Mouse (Mus musculus) heart, embryonic 12.5 days (tissue): ENCODE measurements around the gene Mfn2. TPM values are rescaled to one million over a fixed set of nuclear protein-coding genes. Genes with fewer than 3 reads are reported as not detected.

Source experiments
- ATAC-seq: fragments of 200-750 bp; cut with Nextera tagmentation; 2 replicates; pipeline ENCODE4 v1.8.0; 2017; ENCODE audit warnings: moderate TSS enrichment, moderate library complexity; ENCODE audit not compliant: insufficient number of reproducible peaks, low FRiP score
- H3K27ac ChIP-seq: fragments of 300-500 bp; sonication (generic); 2 replicates; pipeline ENCODE4 v1.5.1; 2016; ENCODE audit warnings: mild to moderate bottlenecking, moderate library complexity; ENCODE audit not compliant: poor library complexity, severe bottlenecking
- H3K27me3 ChIP-seq: fragments of 300-500 bp; sonication (generic); replicated peaks from 2 replicates; pipeline ENCODE4 v1.6.1; 2016; ENCODE audit warnings: mild to moderate bottlenecking, moderate library complexity
- H3K36me3 ChIP-seq: fragments of 300-500 bp; sonication (generic); 2 replicates; pipeline ENCODE4 v1.6.1; 2016; ENCODE audit warnings: mild to moderate bottlenecking, moderate library complexity
- H3K4me1 ChIP-seq: fragments of 300-500 bp; sonication (generic); replicated peaks from 2 replicates; pipeline ENCODE4 v1.6.1; 2016; ENCODE audit warnings: mild to moderate bottlenecking
- H3K4me2 ChIP-seq: fragments of 300-500 bp; sonication (generic); 2 replicates; pipeline ENCODE4 v1.6.1; 2016; ENCODE audit warnings: mild to moderate bottlenecking, moderate library complexity
- H3K4me3 ChIP-seq: fragments of 300-500 bp; sonication (generic); 2 replicates; pipeline ENCODE4 v1.5.1; 2016; ENCODE audit warnings: mild to moderate bottlenecking
- H3K9ac ChIP-seq: fragments of 300-500 bp; sonication (generic); 2 replicates; pipeline ENCODE4 v1.6.1; 2016; ENCODE audit warnings: mild to moderate bottlenecking, moderate library complexity
- H3K9me3 ChIP-seq: fragments of 300-500 bp; sonication (generic); replicated peaks from 2 replicates; pipeline ENCODE4 v1.6.1; 2016; ENCODE audit warnings: mild to moderate bottlenecking, moderate library complexity
- WGBS: fragments of 180-500 bp; shearing (Covaris S2); methylation state at CpG from one replicate; pipeline ENCODE4 v1.1.7; 2016; 5-methylcytosine and 5-hydroxymethylcytosine counted together
- polyA plus RNA-seq: library from polyadenylated mRNA; unstranded; fragments of >200 nt; fragmentation: Nextera tagmentation; extraction: Ambion mirVana; gene quantifications from 2 replicates; pipeline ENCODE4 v1.2.1, GENCODE M21; 2016

Gene Mfn2
- polyA plus RNA-seq, 1 experiment from 2014 or later, result 123 TPM

DNA sequence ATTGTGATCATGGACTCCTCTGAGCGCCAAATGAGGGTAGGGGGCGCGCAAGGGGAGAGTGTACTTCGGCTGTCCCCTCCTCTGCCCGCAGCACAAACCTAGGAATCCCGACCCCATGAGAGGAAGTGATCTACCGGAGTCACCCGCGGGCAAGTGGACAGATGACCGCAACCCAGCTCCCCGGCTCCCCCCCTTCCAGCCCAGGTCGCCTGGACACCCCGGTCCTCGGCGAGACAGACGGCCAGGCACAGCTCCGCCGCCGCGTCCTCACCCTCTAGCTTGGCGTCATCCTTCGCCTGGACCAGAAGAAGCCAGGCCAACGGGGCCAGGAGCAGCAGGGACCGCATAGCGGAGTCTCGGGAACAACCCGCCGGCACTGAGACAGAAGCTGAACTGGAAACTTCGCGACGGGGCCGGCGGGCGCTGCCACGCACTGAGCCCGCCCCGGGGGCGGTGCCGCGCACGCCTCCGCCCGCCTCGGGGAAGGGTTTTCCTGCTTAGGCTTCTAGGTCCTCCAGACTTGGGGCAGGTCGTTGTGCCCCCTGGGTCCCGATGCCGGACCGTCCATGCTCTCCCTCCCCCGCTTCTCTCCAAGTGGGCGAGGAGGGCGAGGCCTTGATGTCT lies 31.9 kb upstream of the Mfn2 start, which contains the start of gene Plod1:
Plod1 (minus strand) TSS at position 437 of the 624 bp plus-strand sequence.
- Histone ChIP-seq H3K4me2 (peak within 1 kb of the TSS; percentile 88), H3K9me3 (no peaks in the 10 kb centered on the region), H3K27ac (peak within 1 kb of the TSS; percentile 86), H3K4me3 (peak within 1 kb of the TSS; percentile 83), H3K36me3 (peaks cover 4% of the 10 kb centered on the region; the same call in 1 of the 2 replicates), H3K27me3 (no peaks in the 10 kb centered on the region), H3K4me1 (peaks cover 45% of the 10 kb centered on the region), H3K9ac (peak within 1 kb of the TSS; percentile 90)
- peak; percentile 72 for ATAC-seq
- WGBS, result 0% methylated on average over 51 of the region's 51 CpGs

DNA sequence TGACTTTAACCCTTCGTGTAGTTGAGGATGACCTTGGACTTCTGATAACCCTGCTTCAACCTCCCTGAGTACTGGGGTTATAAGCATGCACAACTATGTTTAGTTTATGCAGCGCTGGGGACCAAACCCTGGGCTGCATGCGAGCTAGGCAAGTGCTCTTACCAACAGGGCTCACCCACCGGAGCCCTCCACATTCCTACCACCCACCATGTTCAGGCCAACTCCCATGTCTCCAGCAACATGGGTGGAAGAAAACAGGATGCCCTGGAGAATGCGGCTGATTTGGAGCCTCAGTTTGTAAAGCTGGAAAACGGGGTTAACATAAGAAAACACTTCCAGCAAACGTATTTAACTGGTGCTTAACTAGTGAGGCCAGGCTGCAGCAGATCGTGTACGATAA lies 31.4 kb upstream of the Mfn2 start:
- WGBS, result 17% methylated on average over 9 of the region's 9 CpGs
- no peak for ATAC-seq
- Histone ChIP-seq H3K9ac (peak overlapping the region; percentile 90), H3K36me3 (peaks cover 9% of the 10 kb centered on the region), H3K27ac (peak overlapping the region; percentile 86; the same call in 1 of the 2 replicates), H3K4me2 (peak overlapping the region; percentile 88), H3K4me1 (peaks cover 44% of the 10 kb centered on the region), H3K4me3 (peak overlapping the region; percentile 83), H3K9me3 (no peaks in the 10 kb centered on the region), H3K27me3 (no peaks in the 10 kb centered on the region)

DNA sequence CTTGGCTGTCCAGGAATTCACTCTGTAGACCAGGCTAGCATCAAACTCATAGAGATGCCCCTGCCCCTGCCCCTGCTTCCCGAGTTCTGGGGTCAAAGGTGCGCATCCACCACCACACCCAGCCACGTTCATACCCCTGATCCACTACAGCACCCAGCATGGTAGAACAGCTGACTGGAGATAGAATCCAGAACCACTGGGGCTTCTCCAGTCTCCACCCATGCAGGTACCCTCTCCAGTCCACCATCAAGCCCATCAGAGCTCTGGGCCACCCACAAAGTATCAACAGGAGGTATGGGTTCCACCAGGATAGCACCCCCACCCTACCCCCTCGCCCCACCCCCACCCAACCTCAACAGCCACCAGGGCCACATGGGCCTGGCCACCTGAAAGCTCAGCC lies 30.1 kb upstream of the Mfn2 start:
- Histone ChIP-seq H3K36me3 (peaks cover 22% of the 10 kb centered on the region), H3K27ac (no peak overlapping the region), H3K4me3 (no peak overlapping the region), H3K4me2 (no peak overlapping the region), H3K9me3 (no peaks in the 10 kb centered on the region), H3K27me3 (no peaks in the 10 kb centered on the region), H3K4me1 (peaks cover 38% of the 10 kb centered on the region), H3K9ac (no peak overlapping the region)
- WGBS, result 80% methylated on average over 4 of the region's 4 CpGs
- no peak for ATAC-seq

DNA sequence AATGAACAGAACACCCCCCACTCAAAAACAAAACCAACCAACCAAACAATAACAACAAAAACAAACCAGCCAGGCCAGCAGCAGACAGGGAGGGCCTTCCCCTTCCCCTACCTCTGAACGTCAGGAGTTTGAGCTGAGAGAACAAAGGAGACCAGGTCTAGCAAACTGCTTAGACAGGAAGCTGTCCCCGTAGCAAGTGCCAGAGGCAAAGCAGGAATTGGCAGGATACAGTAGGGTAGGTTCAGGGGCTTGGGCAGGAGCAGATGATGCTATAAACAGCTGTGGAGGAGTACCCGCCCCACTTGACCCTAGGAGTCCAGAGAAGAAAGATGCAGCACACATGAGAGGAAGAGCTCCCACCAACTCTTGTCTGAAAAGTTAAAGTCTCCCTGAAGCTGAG lies 29.6 kb upstream of the Mfn2 start:
- Histone ChIP-seq H3K27ac (no peak overlapping the region), H3K4me2 (no peak overlapping the region), H3K4me3 (no peak overlapping the region), H3K9me3 (no peaks in the 10 kb centered on the region), H3K9ac (0 out of 2 replicates have a peak overlapping the region, but pooled peaks have one; percentile 29), H3K4me1 (peaks cover 38% of the 10 kb centered on the region), H3K27me3 (no peaks in the 10 kb centered on the region), H3K36me3 (peaks cover 27% of the 10 kb centered on the region)
- ATAC-seq, result no peak
- 51% methylated on average over 3 of the region's 3 CpGs for WGBS

DNA sequence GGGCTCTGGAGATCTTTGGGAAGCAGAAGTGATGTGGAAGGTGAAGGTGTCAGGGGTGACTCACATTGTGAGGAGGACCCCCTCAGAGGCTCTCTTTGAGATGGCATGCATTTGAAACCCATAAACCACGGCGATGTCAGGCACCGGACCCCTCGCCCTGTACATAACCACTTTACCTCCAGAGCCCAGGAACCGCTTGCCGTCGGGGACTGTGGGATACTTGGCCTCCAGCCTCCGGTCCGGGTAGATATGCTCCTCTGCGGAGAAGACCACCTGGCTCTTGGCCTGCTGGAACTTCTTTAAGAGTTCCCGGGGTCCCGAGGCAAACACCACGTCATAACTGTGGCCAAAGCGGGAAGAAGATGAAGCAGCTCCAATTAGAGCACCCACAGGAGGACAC lies 26.4 kb upstream of the Mfn2 start:
- WGBS, result 88% methylated on average over 14 of the region's 14 CpGs
- H3K36me3 ChIP-seq, result peaks cover 39% of the 10 kb centered on the region

DNA sequence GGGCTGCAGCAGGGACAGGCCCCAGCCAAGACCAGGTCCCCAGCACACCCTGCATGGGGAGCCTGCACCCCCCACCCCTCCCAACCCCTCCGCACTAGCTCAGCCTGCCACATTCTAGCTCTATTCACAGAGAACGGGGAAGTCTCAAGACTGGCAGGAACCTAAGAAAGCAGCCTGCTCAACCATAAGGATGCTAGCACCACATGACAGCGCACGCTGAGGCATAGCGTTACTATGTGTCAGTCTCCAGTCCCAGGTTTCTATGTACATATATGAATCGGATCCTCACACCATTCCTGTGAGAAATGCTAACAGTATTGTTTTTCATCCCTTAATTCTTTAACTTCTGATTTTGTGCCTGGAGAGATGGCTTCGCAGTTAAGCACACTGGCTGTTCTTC lies 24.0 kb upstream of the Mfn2 start:
- Histone ChIP-seq H3K4me1 (peaks cover 15% of the 10 kb centered on the region), H3K4me3 (no peak overlapping the region), H3K4me2 (no peak overlapping the region), H3K36me3 (peaks cover 61% of the 10 kb centered on the region), H3K27ac (no peak overlapping the region), H3K9me3 (no peaks in the 10 kb centered on the region; the same call in 1 of the 2 replicates), H3K27me3 (no peaks in the 10 kb centered on the region), H3K9ac (no peak overlapping the region)
- ATAC-seq, result no peak
- WGBS, result 80% methylated on average over 7 of the region's 7 CpGs

More for the DNA sequence above, 26.4 kb upstream of the Mfn2 start:
- H3K4me3 ChIP-seq, result no peak overlapping the region
- no peak overlapping the region for H3K27ac ChIP-seq
- H3K4me2 ChIP-seq, result no peak overlapping the region
- H3K9ac ChIP-seq, result no peak overlapping the region
- H3K9me3 ChIP-seq, result no peaks in the 10 kb centered on the region
- H3K27me3 ChIP-seq, result no peaks in the 10 kb centered on the region
- peaks cover 30% of the 10 kb centered on the region for H3K4me1 ChIP-seq
- ATAC-seq, result no peak

DNA sequence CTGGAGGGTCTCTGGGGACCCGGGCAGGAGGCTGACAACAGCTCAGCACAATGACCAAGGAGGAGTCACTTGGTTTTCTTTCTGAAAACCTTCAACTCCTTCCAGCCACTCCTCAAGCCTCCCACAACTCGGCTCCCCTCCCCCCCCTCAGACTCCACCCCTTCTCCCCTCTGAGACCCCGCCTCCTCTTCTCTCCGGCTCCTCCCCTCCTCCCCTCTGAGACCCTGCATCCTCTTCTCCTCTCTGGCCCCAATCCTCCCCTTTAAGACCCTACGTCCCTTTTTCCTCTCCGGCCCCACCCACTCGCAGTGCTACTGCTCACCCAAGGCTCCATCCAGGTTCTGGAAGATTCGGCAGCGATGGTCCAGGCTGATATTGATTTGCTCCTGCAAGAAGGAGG lies 23.6 kb upstream of the Mfn2 start:
- Histone ChIP-seq H3K4me1 (peaks cover 11% of the 10 kb centered on the region), H3K27me3 (no peaks in the 10 kb centered on the region), H3K4me2 (no peak overlapping the region), H3K27ac (no peak overlapping the region), H3K9ac (no peak overlapping the region), H3K36me3 (peaks cover 65% of the 10 kb centered on the region), H3K4me3 (no peak overlapping the region), H3K9me3 (no peaks in the 10 kb centered on the region; the same call in 1 of the 2 replicates)
- ATAC-seq, result no peak
- 12% methylated on average over 9 of the region's 9 CpGs for WGBS

DNA sequence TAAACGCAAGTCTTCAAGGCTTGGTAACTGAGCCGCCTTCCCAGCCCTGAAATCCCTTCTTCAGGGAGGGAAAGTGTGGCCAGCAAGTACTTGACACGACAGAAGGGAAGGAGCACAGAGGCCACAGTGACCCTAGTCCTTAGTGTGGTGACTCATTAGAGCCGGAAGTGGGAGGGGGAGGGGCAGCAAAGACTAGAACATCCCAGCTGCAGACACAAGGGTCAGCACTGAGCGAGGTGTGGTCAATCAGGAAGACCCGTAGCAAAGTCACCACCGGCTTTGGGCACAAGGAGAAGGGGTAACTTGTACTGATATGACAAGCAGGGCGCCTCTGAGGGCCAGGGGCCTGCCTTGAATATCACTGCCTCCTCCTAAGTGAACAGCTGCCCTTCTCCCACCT lies 23.2 kb upstream of the Mfn2 start:
- Histone ChIP-seq H3K4me3 (no peak overlapping the region), H3K4me2 (no peak overlapping the region), H3K9me3 (no peaks in the 10 kb centered on the region; the same call in 1 of the 2 replicates), H3K9ac (no peak overlapping the region), H3K27ac (no peak overlapping the region), H3K27me3 (no peaks in the 10 kb centered on the region), H3K36me3 (peaks cover 70% of the 10 kb centered on the region), H3K4me1 (peaks cover 11% of the 10 kb centered on the region)
- WGBS, result 30% methylated on average over 8 of the region's 8 CpGs
- 0 out of 2 replicates have a peak, but pooled peaks have one; percentile 30 for ATAC-seq

DNA sequence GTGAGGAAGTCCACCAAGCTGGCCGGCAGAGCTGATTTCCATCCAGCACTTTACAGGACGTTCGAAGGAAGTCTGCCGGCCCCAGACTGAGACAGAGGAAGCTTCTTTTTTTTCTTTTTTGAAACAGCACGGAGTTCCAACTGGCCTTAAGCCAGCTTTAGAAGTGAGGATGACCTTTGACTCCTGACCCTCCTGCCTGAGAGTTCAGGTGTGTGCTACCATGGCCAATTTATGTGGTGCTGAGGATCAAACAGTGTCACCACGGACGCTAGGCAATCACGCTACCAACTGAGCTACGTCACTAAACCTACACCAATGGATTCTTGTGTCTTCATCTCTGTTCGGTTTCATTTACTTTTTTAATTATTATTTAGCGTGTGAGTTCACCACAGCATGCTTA lies 17.8 kb upstream of the Mfn2 start:
- 75% methylated on average over 11 of the region's 11 CpGs for WGBS
- ATAC-seq, result no peak
- peaks cover 76% of the 10 kb centered on the region for H3K36me3 ChIP-seq

DNA sequence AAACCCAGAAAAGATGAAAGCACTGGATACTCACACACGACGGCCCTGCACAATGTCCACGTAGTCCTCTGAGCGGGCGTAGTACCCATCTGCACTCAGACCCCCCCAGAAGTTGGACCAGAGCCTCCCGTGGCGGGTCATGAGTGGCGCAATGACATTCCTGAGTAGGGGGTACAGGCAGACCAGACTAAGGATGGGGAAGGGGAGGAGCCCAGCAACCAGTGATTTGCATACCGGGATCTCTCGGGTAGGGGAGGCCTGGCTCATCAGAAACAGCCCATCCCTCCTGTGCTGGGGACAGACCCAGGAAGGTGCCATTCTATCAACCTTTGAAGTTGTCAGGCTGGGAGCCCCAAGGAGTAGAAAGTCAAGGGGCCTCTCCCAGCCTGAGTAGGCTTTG lies 16.5 kb upstream of the Mfn2 start:
- ATAC-seq, result no peak
- Histone ChIP-seq H3K27me3 (no peaks in the 10 kb centered on the region), H3K27ac (no peak overlapping the region), H3K4me3 (no peak overlapping the region), H3K4me2 (no peak overlapping the region), H3K9me3 (no peaks in the 10 kb centered on the region; the same call in 1 of the 2 replicates), H3K9ac (no peak overlapping the region), H3K36me3 (peaks cover 81% of the 10 kb centered on the region), H3K4me1 (peaks cover 3% of the 10 kb centered on the region)
- WGBS, result 44% methylated on average over 10 of the region's 10 CpGs

More for the DNA sequence above, 17.8 kb upstream of the Mfn2 start:
- Histone ChIP-seq H3K27ac (no peak overlapping the region), H3K4me3 (no peak overlapping the region), H3K9me3 (no peaks in the 10 kb centered on the region; the same call in 1 of the 2 replicates), H3K4me1 (peaks cover 3% of the 10 kb centered on the region), H3K9ac (no peak overlapping the region), H3K27me3 (no peaks in the 10 kb centered on the region), H3K4me2 (no peak overlapping the region)

DNA sequence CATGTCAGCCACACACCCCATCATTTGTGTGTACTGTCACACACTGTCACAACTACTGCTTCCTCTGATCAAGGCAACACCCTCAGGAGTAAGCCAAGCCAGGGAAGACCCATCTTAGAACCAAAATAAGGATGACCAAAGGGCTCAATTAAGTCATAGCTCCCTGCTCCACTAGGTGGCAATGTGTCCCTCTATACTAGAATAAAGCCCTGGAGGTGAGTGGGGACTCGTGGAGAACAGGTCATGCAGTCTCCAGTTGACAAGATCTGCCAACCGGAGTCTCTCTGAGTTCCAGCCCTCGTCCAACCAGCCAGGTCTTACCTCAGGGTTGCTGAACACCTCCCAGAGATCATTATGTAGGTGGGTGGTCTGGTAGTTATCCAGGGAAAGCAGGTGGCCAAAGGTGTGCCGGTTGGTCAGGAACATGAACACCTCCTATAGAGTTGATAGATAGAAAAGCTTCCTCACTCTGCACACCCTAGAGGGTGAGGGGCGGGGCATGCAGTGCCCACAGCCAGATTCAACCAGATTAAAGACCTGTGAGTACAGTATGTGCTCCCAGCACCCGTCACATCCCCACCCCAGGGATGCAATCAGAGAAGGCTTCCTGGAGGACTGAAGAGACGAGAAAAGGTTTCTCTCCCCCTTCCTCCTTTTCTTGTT lies 14.1 kb upstream of the Mfn2 start:
- ATAC-seq, result no peak
- H3K27ac ChIP-seq, result no peak overlapping the region

More for the DNA sequence above, 14.1 kb upstream of the Mfn2 start:
- H3K4me3 ChIP-seq, result no peak overlapping the region
- H3K36me3 ChIP-seq, result peaks cover 80% of the 10 kb centered on the region
- no peaks in the 10 kb centered on the region for H3K27me3 ChIP-seq
- peaks cover 3% of the 10 kb centered on the region for H3K4me1 ChIP-seq
- no peak overlapping the region for H3K4me2 ChIP-seq
- WGBS, result 60% methylated on average over 7 of the region's 7 CpGs
- H3K9me3 ChIP-seq, result no peaks in the 10 kb centered on the region
- no peak overlapping the region for H3K9ac ChIP-seq
